Mouse (Mus musculus) left cerebral cortex, postnatal 10 days (tissue): Measurements from ENCODE around the gene Sox6. TPM values are rescaled to one million over a fixed set of nuclear protein-coding genes. Genes with fewer than 3 reads are reported as not detected.

ENCODE experiments used
- DNase-seq, 2 experiments: peaks; one replicate each; pipeline ENCODE4 v3.0.0; 2021 to 2022; ENCODE audit warnings: low spot score in 2 of 2, mixed read lengths in 1 of 2; ENCODE audit errors: extremely low spot score in 1 of 2
- intact Hi-C: fragments of 180-260 bp; cut with DNase I; formaldehyde crosslinking; loops from one replicate; pipeline ENCODE4 v1.15.1; 2025
- total RNA-seq, 2 experiments: library from RNA; stranded (reverse); gene quantifications; 2 replicates each; pipeline ENCODE4 v1.2.3; 2021

Sox6 gene
- total RNA-seq, 2 experiments from 2014 or later, result 40.7 to 45.6 TPM

DNA sequence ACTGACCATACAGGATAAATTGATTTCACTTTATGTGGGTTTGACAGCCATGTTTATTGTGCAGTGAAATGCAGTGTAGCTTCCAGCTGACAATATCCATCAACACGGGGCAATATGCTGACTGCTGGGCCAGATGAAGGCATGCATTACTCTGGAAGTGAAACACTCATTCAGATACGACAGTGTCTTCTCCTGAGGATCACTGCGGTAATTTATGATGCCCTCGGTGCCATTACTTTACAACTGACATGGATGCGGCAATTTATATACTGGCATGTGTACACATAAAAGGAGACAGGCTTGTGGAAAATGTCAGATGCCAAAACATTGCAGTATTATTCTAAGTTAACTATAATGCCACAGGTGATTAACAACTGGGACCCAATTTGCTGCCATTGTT lies 546.9 kb downstream of the Sox6 start:
- DNase-seq, result no peak
- intact Hi-C loops, result no loop called here

DNA sequence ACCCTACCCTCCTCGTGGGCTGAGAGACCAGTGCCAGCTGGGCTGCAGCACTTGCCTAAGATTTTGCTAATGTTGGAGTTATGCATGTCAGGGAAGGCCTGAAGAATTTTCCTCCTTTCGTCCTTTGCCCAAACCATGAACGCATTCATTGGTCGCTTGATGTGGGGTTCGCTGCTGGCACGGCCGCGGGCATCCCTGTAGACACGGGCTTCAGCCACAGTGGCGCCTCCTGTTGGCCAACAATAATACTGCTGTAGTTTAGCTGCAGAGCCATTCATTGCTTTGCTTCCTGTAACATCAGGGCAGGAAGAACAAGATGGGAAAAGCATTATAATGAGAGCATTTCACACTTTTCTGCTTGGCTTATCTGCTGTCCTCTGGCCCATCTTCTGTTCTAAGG lies 549.0 kb downstream of the Sox6 start:
- intact Hi-C loops, result no loop called here
- DNase-seq, result peak in 1 of 2 experiments; percentile 43

DNA sequence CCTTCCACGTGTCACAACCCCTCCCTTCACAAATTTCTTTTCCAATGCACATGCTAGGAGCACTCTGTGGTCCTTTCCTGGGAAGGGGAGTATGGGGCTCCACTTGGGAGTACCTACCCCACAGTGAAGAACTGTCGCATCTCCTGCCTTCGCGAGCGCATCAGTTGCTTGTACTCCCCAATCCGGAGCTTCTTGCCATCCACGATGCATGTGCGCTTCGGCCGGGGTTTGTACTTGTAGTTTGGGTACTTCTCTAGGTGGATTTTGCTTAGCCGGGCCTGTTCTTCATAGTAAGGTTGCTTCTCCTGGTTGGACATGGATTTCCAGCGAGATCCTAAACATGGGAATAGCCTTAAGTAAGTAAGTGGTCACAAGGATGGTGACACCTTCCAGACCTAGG lies 552.2 kb downstream of the Sox6 start:
- no peak for DNase-seq
- intact Hi-C loops, result no loop called here

DNA sequence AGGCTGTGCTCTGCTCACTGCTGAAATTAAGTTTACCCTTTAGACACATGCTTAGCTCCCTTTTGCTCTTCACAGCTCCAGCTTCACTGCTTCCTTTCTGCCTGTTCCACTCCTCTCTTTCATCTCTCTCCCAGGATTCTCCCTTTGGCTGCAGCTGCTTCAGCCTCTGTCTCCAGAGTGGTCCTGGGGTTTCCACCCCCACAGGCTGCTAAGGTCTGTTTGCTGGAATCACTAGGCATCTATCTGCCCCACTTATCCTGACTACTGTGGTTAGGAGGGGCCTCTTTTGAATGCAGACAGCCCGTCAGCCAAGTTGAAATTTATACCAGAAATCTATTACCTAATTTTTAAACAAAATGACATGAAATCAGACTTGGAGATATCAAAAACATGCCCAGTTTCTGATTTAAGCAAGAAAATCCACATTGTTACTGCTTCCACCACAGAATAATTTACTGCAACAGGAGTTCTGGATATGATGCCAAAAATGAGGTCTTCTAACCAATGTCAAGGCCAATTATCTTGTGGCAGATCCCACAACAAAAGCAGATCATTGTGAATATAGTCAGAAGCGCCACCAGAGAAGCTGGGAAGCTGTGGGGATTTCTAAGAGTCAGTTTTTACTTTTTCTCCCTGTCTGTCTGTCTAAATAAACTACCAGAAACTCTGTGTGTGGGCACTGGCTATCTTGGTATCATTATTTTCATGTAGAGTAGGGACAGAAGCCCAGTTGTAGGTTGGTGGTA lies 552.8 kb downstream of the Sox6 start:
- no peak for DNase-seq
- intact Hi-C loops, result no loop called here

DNA sequence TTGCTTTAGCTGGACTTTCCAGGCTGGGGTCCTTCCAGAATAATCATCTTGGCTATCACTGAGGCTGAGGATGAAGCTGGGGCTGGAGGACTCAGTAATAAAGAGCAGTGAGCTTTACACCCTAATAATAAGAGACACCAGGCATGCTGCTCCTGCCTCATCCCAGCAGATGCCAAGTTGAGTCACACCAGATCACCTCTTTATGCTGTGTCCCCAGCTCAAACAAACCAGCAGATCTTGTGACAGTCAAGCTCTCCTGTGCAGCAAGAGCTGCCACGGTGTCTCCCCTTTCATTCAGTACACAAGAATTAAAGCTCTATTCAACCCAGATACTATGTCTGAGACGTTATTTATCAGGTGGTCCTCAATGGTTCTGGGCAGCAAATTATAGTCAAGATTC lies 560.8 kb downstream of the Sox6 start:
- intact Hi-C loops, result no loop called here
- no peak for DNase-seq

DNA sequence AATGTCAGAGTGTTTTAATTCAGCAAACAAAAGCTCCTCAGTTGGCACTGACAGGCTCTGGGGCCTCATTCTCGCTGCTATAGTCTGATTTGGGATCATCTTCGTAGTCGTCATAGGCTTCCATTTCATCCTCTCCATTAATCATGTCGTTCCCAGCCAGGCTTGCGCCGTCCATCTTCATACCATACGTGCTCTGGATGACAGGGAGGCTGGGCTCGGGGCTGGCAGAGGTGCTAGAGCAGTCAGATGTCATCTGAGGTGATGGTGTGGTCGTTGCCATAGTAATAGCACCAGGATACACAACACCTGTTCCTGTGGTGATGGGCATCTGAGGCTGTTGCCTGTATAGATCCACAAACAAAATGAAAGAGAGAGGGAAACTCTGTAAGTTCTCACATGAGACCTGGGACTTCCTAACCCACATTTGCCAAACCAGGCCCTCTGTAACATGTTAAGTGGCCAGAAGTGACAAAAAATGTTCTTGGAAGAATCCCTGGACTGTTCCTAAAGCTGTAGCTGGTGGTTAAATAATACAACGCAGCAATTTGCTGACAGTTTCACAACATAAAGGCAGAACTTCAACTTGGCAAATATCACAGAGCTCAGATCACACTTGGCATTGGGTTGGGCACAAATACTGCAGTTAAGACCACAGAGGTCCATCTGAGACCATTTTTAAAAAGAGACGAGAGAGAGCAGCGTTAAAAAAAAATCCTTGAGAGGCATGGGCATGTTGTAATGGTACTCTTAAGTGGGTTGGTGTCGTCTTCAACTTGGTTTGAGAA lies 561.5 kb downstream of the Sox6 start:
- DNase-seq, result no peak
- intact Hi-C loops, result no loop called here

DNA sequence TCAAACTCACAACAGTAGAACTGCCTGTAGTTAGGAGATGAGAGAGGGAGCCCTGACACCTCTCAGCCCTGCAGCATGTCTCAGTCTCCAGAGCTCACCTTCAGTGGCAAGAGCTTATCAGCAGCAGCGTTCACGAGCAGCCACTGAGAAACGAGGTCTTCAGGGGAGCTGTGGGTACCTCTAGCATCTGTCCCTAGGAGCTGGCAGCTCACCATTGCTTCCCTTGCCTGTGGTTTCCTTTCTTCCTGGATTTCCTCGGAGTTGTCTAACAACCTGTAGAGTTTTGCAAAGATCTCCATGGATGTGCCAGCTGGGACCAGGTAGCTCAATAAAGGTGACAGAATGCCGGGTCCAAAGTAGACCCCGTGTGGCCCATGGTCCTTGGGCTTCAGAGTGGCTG lies 563.4 kb downstream of the Sox6 start:
- intact Hi-C loops, result no loop called here
- DNase-seq, result no peak

DNA sequence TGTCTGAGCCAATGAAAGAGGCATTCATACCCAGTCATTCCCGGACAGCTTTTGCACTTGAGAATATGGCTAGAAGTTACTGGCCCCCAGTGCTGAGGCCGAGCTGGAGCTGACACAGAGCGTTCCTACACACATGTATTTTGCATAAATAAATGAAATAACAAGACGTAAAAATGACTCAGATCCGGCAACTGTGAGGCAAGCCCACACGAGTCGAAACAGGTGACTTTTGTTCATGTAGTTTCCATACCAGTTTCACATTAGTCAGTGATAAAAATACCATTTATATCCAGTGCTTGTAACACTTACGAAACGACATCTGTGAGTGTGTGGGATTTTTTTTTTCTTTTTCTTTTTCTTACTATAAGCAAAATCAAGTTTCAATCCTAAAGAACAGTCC lies 564.5 kb downstream of the Sox6 start:
- intact Hi-C loops, result no loop called here
- no peak for DNase-seq

DNA sequence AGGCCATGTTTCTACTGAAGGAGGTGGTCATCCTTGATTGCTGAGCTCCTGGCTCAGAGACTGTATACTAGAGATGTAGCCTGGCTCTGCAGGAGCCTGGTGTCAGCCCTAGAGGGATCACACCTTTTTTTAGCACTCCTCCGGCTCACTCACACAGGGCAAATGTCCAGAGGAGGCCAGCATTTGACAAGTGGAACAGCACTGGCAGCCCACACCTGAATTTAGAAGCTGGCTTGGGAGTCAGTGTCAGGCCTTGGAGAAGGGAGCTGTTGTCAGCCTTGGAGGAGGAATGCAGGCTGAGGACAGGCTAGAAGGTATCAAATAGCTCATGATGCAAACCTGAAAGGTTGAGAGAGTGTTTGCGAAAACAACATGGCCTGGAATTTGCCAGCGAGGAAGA lies 565.7 kb downstream of the Sox6 start:
- no peak for DNase-seq

DNA sequence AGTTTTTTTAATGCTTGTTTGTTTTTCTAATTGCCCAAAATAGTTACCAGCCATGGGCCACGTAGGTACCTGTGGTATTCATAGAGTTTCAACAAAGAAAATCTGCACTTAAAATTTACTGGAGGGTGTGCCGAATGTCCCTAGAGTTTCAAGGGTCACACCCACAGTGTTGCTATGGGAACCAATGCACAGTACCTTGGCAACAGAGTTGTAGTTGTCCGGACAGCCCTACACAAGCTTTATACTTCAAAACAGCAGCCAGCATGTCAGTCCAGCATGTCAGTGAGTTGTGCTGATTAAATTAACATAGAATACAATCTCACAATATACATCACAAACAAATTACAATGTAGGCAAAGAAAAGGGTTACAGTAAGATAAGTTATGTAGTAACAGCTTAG lies 567.1 kb downstream of the Sox6 start:
- intact Hi-C loops, result no loop called here
- DNase-seq, result no peak

More for the DNA sequence above, 565.7 kb downstream of the Sox6 start:
- intact Hi-C loops, result no loop called here

DNA sequence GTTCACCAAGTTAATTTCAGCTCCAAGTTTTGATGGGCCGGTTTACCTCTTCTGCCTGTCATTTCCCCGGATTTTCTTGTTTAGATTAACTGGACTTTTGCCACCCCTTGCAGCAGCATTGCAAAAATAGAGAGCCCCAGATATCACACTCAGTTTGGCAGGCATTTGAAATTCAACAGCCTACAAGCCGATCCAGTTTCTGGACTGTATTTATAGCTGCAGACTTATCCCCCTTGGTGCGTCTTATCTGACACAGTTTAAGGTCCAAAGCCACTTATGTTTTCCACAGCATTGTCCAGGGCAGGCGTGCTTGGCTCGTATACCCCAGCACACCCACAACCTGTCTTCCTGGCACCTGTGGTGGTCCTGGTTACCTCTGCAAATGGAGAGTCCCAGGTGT lies 571.8 kb downstream of the Sox6 start:
- DNase-seq, result peak in 1 of 2 experiments; percentile 13
- intact Hi-C loops, result no loop called here

DNA sequence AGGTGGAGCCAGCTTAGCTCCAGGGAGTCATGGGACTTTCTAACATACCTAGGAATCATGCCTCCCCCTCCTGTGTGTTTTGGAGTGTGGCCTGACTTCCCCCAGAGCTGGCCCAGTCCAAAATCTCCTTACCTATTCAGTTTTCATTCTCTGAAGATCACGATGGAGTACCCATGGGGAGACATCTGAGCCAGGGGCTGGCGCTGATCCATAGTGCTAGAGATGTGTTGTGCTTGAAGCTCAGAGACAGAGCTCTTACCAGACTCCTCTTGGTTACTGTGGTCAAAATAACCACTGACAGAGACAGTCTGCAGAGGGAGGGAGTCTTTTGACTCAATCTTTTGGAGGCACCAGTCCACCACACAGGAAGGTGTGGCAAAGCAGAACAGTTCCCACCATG lies 575.2 kb downstream of the Sox6 start:
- no peak for DNase-seq
- intact Hi-C loops, result no loop called here

DNA sequence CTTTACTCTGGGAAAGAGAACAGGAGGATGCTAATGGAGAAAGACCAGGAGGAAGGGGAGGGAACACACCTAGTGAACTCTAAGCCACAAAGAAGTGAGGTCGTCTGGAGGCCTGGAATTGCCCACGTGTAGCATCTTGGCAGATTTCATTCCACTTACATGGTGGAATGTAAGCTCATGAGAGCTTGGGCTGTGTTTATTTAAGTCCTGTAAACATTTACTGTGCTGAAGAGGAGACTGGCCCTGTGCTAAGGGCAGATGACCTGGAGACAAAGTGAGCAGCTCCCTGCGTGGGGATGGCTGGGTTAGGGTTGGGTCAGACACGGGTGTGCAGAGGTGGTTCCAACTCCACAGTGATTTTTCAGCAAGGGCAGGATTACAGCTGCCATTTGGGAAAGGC lies 576.3 kb downstream of the Sox6 start:
- intact Hi-C loops, result no loop called here
- DNase-seq, result no peak

DNA sequence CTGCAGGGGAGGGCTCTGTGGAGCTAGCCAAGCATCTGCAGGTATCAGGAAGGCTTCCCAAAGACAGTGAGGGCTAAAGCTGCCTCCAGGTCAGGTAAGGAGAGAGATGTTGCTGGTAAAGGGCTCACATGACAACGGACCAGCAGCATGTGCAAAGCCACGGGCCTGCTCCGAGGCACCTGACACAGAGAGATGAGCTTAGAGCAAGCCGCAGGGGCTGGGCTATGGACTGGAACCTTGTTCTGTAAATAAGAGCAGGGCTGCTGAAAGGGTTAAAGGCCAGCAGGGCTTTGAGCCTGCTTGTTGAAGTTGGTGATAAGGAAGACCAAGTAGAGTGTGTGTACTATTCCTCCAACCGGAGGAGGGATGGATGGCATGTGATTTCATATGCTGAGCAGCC lies 583.6 kb downstream of the Sox6 start:
- no peak for DNase-seq
- intact Hi-C loops, result loop anchor here (10.0 kb wide), 2 partner anchors 570 to 580 kb away; partner anchors contain the start of genes 1110004F10Rik and Sox6

DNA sequence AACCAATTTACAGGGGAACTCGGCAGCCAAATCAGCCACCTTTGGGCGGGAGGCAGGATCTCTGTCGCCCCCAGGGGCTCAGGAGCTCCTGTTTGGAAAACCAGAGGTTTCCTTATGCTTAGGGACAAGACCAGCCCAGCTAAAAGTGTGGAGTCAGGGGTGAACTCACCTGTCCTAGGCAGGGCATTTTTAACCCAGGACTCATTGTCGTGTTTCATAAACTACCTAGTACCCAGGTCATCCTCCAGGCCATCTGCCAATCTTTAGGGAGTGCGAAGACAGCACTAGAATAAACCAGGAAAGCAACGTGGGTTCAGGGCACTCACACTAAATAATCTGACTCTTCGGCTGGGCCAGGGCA lies 584.9 kb downstream of the Sox6 start:
- no peak for DNase-seq
- intact Hi-C loops, result loop anchor here (10.0 kb wide), 2 partner anchors 569 to 581 kb away; partner anchors contain the start of genes 1110004F10Rik and Sox6

DNA sequence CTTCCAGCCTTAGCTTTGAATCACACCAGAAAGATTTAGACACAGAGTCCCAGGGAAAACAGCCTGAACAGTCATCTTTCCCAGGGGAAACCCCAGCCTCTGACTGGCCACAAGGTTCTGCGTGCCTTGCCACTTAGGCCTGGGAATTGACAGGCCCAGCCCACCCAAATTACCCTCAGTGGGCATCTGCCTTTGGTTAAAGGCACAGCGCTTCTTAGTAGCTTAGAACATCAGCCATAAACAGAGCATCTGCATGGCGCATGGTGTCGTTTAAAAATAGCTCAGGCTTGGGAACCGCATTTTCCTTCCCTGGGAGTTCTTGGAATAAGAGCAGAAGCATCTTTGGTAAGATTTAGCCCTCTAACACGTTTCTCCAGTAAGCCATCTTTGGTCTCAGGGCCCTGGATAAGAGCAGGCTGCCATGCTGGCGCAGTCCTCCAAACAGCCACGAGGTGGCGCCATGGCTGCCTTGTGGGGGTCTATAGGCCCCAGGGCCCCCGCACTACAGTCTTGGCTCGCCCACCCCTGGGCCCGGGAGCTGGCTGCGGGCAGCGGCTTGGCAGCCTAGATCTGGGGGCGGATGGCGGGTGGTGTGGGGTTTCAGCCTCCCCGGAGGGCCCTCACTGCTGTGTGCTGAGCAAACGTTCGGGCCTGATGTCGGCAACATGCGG lies 585.4 kb downstream of the Sox6 start:
- peak in 1 of 2 experiments; percentile 74 for DNase-seq
- intact Hi-C loops, result loop anchor here (10.0 kb wide), 2 partner anchors 568 to 582 kb away; partner anchors contain the start of genes 1110004F10Rik and Sox6

DNA sequence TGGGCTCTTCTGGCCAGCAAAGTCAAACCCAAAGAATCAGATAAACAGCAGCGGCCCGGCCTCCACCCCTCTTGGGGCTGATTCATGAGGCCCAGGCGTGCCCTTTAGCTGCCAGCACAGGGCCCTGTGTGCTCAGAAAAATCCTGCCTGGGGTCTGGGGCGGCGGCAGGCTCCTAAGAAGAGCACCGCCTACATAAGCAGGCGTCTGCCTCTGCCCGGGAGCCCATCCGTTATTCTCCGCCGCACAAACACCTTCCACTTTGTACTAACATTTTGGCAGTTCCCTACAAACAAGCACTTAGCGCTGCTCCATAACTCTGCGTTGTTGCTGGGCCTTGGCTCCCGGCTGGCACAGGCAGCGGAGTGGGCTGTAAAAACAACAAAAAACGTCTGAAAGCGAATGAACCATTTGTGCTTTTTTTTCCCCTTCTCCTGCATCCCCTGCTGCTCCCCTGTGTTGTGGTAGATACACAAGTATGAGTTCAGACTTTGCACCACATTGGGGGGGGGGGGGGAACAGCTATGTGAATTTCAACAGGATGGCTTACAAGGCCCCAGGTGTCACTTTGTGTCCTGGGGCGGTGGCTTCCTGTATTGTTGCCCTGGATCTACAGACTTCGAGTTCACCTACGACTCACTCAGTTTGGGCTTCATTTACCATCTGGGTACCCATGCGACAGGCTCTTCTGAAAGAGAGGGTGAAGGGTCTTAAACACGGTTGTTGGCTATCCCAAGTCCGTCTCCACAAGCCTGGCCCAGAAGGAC lies 588.0 kb downstream of the Sox6 start:
- DNase-seq, result peak in 1 of 2 experiments; percentile 27
- intact Hi-C loops, result loop anchor here (10.0 kb wide), 2 partner anchors 566 to 584 kb away; partner anchors contain the start of genes 1110004F10Rik and Sox6

DNA sequence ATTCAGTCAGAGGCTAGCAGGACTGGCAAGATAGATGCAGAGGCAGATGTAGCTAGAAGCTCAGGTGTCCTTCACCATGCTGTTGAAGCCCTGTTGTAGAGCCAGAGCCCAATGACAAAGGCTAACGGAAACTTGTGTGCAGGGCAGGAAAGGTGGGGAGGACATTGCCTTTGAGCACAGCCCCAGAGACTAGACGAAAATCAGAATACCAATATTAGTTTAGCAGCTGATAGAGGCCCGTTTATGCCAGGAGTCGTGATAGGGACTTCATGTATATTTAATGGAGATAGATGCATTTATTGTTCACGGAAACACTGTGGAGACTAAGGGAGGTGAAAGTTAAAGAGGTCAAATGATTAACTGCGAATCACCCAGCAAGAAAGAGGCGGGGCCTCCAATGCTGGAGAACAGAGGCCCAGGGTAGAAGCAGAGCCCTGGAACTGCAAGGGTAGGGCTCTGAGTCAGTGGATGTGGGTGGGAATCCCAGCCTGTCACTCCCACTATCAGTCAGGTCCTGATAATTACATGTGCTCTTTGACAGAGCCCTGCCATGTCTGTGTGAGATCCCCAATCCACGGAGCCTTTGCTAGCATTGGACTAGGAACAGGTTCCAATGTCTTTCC lies 590.1 kb downstream of the Sox6 start:
- intact Hi-C loops, result no loop called here
- no peak for DNase-seq
